Mouse (Mus musculus): ENCODE results near the gene Hmcn2.

GRCm38 (mm10) chr2:31303177-31303576 lies 11.0 kb upstream of the Hmcn2 start:
- no peak for TF ChIP-seq CTCF (IDR thresholded peaks at IDR 0.05; ENCODE audit: borderline replicate concordance, insufficient read depth, low read length)
- no peak for TF ChIP-seq POLR2A (IDR thresholded peaks at IDR 0.05; ENCODE audit: low read depth, low read length)

Data from embryonic fibroblast, embryonic 13.5 days (primary cell).